Mouse (Mus musculus): ENCODE data around the gene Tubb5. TPM values are rescaled to one million over a fixed set of nuclear protein-coding genes. Genes with fewer than 3 reads are reported as not detected.

Gene Tubb5
- polyA plus RNA-seq, 1 experiment from 2014 or later, result 1,533 TPM

Small RNA genes lying within 50 kb of the gene (microRNA-seq; reads per million reads assigned to microRNA genes)
- 1.3 reads per million for gene Gm28033

Other genes starting within 250 kb of the Tubb5 start
- not detected in 2 replicates for gene Sfta2, start 236.8 kb downstream of the Tubb5 start, polyA plus RNA-seq (2016; fragmentation: Nextera tagmentation; extraction: Ambion mirVana)
- not detected in 2 replicates for gene Gm9573, start 211.7 kb downstream of the Tubb5 start, polyA plus RNA-seq (2016; fragmentation: Nextera tagmentation; extraction: Ambion mirVana)
- gene Mucl3, start 194.6 kb downstream of the Tubb5 start, polyA plus RNA-seq (2016; fragmentation: Nextera tagmentation; extraction: Ambion mirVana), result 0.10 TPM in 1 of 2 replicates, not detected in the other
- 14.9 and 15.2 TPM in 2 replicates for gene Vars2, start 170.7 kb downstream of the Tubb5 start, polyA plus RNA-seq (2016; fragmentation: Nextera tagmentation; extraction: Ambion mirVana)
- gene Gtf2h4, start 164.6 kb downstream of the Tubb5 start, polyA plus RNA-seq (2016; fragmentation: Nextera tagmentation; extraction: Ambion mirVana), result 35.8 and 36.9 TPM in 2 replicates
- 170 and 172 TPM in 2 replicates for gene Ddr1, start 133.7 kb downstream of the Tubb5 start, polyA plus RNA-seq (2016; fragmentation: Nextera tagmentation; extraction: Ambion mirVana)
- gene Ier3, start 16.6 kb downstream of the Tubb5 start, polyA plus RNA-seq (2016; fragmentation: Nextera tagmentation; extraction: Ambion mirVana), result 5.2 and 7.9 TPM in 2 replicates
- 60.5 and 60.6 TPM in 2 replicates for gene Flot1, start 15.1 kb downstream of the Tubb5 start, polyA plus RNA-seq (2016; fragmentation: Nextera tagmentation; extraction: Ambion mirVana)
- 13.6 and 14.7 TPM in 2 replicates for gene Mdc1, start 3.2 kb upstream of the Tubb5 start, polyA plus RNA-seq (2016; fragmentation: Nextera tagmentation; extraction: Ambion mirVana)
- gene Nrm, start 23.0 kb upstream of the Tubb5 start, polyA plus RNA-seq (2016; fragmentation: Nextera tagmentation; extraction: Ambion mirVana), result 40.5 and 41.3 TPM in 2 replicates
- 34.6 and 35.1 TPM in 2 replicates for gene Ppp1r18, start 27.3 kb upstream of the Tubb5 start, polyA plus RNA-seq (2016; fragmentation: Nextera tagmentation; extraction: Ambion mirVana)
- gene Dhx16, start 41.5 kb upstream of the Tubb5 start, polyA plus RNA-seq (2016; fragmentation: Nextera tagmentation; extraction: Ambion mirVana), result 43.3 and 45.9 TPM in 2 replicates
- 26.8 and 30.3 TPM in 2 replicates for gene 2310061I04Rik, start 59.1 kb upstream of the Tubb5 start, polyA plus RNA-seq (2016; fragmentation: Nextera tagmentation; extraction: Ambion mirVana)
- 299 and 304 TPM in 2 replicates for gene Atat1, start 71.8 kb upstream of the Tubb5 start, polyA plus RNA-seq (2016; fragmentation: Nextera tagmentation; extraction: Ambion mirVana)
- gene Mrps18b, start 78.1 kb upstream of the Tubb5 start, polyA plus RNA-seq (2016; fragmentation: Nextera tagmentation; extraction: Ambion mirVana), result 55.3 and 56.1 TPM in 2 replicates
- gene Ppp1r10, start 78.1 kb upstream of the Tubb5 start, polyA plus RNA-seq (2016; fragmentation: Nextera tagmentation; extraction: Ambion mirVana), result 60.2 and 61.6 TPM in 2 replicates
- 105 and 112 TPM in 2 replicates for gene Abcf1, start 131.5 kb upstream of the Tubb5 start, polyA plus RNA-seq (2016; fragmentation: Nextera tagmentation; extraction: Ambion mirVana)
- gene Gnl1, start 141.5 kb upstream of the Tubb5 start, polyA plus RNA-seq (2016; fragmentation: Nextera tagmentation; extraction: Ambion mirVana), result 53.3 and 53.5 TPM in 2 replicates
- 50.9 and 56.1 TPM in 2 replicates for gene Prr3, start 141.9 kb upstream of the Tubb5 start, polyA plus RNA-seq (2016; fragmentation: Nextera tagmentation; extraction: Ambion mirVana)
- gene H2-T24, start 182.3 kb upstream of the Tubb5 start, polyA plus RNA-seq (2016; fragmentation: Nextera tagmentation; extraction: Ambion mirVana), result 4.5 and 5.2 TPM in 2 replicates
- gene H2-T23, start 194.5 kb upstream of the Tubb5 start, polyA plus RNA-seq (2016; fragmentation: Nextera tagmentation; extraction: Ambion mirVana), result 3.6 and 4.0 TPM in 2 replicates
- gene H2-T22, start 204.4 kb upstream of the Tubb5 start, polyA plus RNA-seq (2016; fragmentation: Nextera tagmentation; extraction: Ambion mirVana), result 7.4 and 7.7 TPM in 2 replicates
- gene Gm6034, start 204.7 kb upstream of the Tubb5 start, polyA plus RNA-seq (2016; fragmentation: Nextera tagmentation; extraction: Ambion mirVana), result not detected in 2 replicates
- gene Gm11127, start 220.1 kb upstream of the Tubb5 start, polyA plus RNA-seq (2016; fragmentation: Nextera tagmentation; extraction: Ambion mirVana), result not detected in 2 replicates